Mouse (Mus musculus) thymus, postnatal 4 days (tissue): ENCODE measurements around the gene Ms4a12.
"Not testable (repeated sequence)": the region's sequence is repeated elsewhere in the genome, so short reads cannot be mapped to it uniquely, and the experiment has no call there.

ENCODE experiments used
- DNase-seq: peaks from one replicate; pipeline ENCODE4 v3.0.0; 2021

Gene Ms4a12

GRCm38 (mm10) chr19:11232348-11232747 is at the start of gene Ms4a12:
Gene Ms4a12 (minus strand): TSS chr19:11232448.
- no peak for DNase-seq

- DNase-seq = no peak
These were observed 48.0 kb upstream of the Ms4a12 start for GRCm38 (mm10) chr19:11280223-11280622.

- DNase-seq = no peak
These were observed 44.2 kb upstream of the Ms4a12 start for GRCm38 (mm10) chr19:11276431-11276830.

GRCm38 (mm10) chr19:11266956-11267355 is 34.7 kb upstream of the Ms4a12 start:
- no peak for DNase-seq

GRCm38 (mm10) chr19:11266052-11266845 is 34.0 kb upstream of the Ms4a12 start, which contains the start of gene Ms4a1:
Gene Ms4a1 (minus strand): TSS chr19:11266241.
- no peak for DNase-seq

GRCm38 (mm10) chr19:11264602-11265185 is 32.4 kb upstream of the Ms4a12 start:
- DNase-seq = no peak

GRCm38 (mm10) chr19:11263549-11263948 is 31.3 kb upstream of the Ms4a12 start:
- DNase-seq = no peak

- not testable (repeated sequence) for DNase-seq
These were observed 30.7 kb upstream of the Ms4a12 start for GRCm38 (mm10) chr19:11262932-11263331.

GRCm38 (mm10) chr19:11261522-11261921 is 29.3 kb upstream of the Ms4a12 start:
- no peak for DNase-seq

- no peak for DNase-seq
These were observed 12.0 kb upstream of the Ms4a12 start for GRCm38 (mm10) chr19:11244230-11244629.

GRCm38 (mm10) chr19:11242560-11242959 is 10.3 kb upstream of the Ms4a12 start:
- DNase-seq = no peak

- DNase-seq = no peak
These were observed 3.6 kb upstream of the Ms4a12 start for GRCm38 (mm10) chr19:11235820-11236219.

GRCm38 (mm10) chr19:11234921-11235735 is 2.9 kb upstream of the Ms4a12 start:
- DNase-seq = no peak

GRCm38 (mm10) chr19:11234244-11234643 is 2.0 kb upstream of the Ms4a12 start:
- no peak for DNase-seq

GRCm38 (mm10) chr19:11196546-11196945 is 35.7 kb downstream of the Ms4a12 start, which contains the start of gene Ms4a13:
Gene Ms4a13 (minus strand): TSS chr19:11196737.
- no peak for DNase-seq

GRCm38 (mm10) chr19:11192552-11192951 is 39.7 kb downstream of the Ms4a12 start:
- DNase-seq = no peak

- DNase-seq = peak; percentile 43
These were observed 48.1 kb downstream of the Ms4a12 start for GRCm38 (mm10) chr19:11184121-11184520.

GRCm38 (mm10) chr19:11177464-11177863 is 54.8 kb downstream of the Ms4a12 start:
- DNase-seq = no peak

- peak; percentile 28 for DNase-seq
These were observed 67.1 kb downstream of the Ms4a12 start, which contains the start of gene 1700025F22Rik for GRCm38 (mm10) chr19:11165172-11165571. Gene 1700025F22Rik (minus strand): TSS chr19:11165320.
